Mouse (Mus musculus) midbrain, embryonic 14.5 days (tissue): Measurements from ENCODE around the gene Gm5150. TPM values are rescaled to one million over a fixed set of nuclear protein-coding genes. Genes with fewer than 3 reads are reported as not detected.
"Not testable (repeated sequence)": the region's sequence is repeated elsewhere in the genome, so short reads cannot be mapped to it uniquely, and the experiment has no call there.

ENCODE experiments used
- ATAC-seq: fragments of 200-750 bp; cut with Nextera tagmentation; 2 replicates; pipeline ENCODE4 v1.8.0; 2017; ENCODE audit warnings: moderate number of reproducible peaks, moderate library complexity; ENCODE audit not compliant: low FRiP score, low TSS enrichment
- DNase-seq: peaks from one replicate; pipeline ENCODE4 v3.0.0-alpha.2; 2015
- H3K27ac ChIP-seq: fragments of 300-500 bp; sonication (generic); replicated peaks from 2 replicates; pipeline ENCODE4 v1.5.1; 2014; ENCODE audit warnings: mild to moderate bottlenecking, low read depth, low read length, moderate library complexity
- H3K27me3 ChIP-seq: fragments of 300-500 bp; sonication (generic); 2 replicates; pipeline ENCODE4 v1.6.1; 2014; ENCODE audit warnings: low read length, control low read depth, mixed read lengths; ENCODE audit not compliant: control insufficient read depth, insufficient read depth
- H3K36me3 ChIP-seq: fragments of 300-500 bp; sonication (generic); 2 replicates; pipeline ENCODE4 v1.6.1; 2014; ENCODE audit warnings: low read length, control low read depth; ENCODE audit not compliant: control insufficient read depth, insufficient read depth
- H3K4me1 ChIP-seq: fragments of 300-500 bp; sonication (generic); 2 replicates; pipeline ENCODE4 v1.6.1; 2014; ENCODE audit warnings: mild to moderate bottlenecking, antibody characterized with exemption, low read length, control low read depth; ENCODE audit not compliant: control insufficient read depth, insufficient read depth
- H3K4me2 ChIP-seq: fragments of 300-500 bp; sonication (generic); 2 replicates; pipeline ENCODE4 v1.6.1; 2014; ENCODE audit warnings: mild to moderate bottlenecking, low read length, moderate library complexity
- H3K4me3 ChIP-seq: fragments of 300-500 bp; sonication (generic); replicated peaks from 2 replicates; pipeline ENCODE4 v1.5.1; 2014; ENCODE audit warnings: low read depth, low read length
- H3K9ac ChIP-seq: fragments of 300-500 bp; sonication (generic); replicated peaks from 2 replicates; pipeline ENCODE4 v1.6.1; 2014; ENCODE audit warnings: mild to moderate bottlenecking, low read length, moderate library complexity
- H3K9me3 ChIP-seq: fragments of 300-500 bp; sonication (generic); 2 replicates; pipeline ENCODE4 v1.6.1; 2016; ENCODE audit warnings: low read length, control low read depth, mixed read lengths; ENCODE audit not compliant: control insufficient read depth
- WGBS: fragments of 180-500 bp; shearing (Covaris S2); extraction: QIAGEN DNeasy Blood & Tissue Kit; methylation state at CpG from one replicate; pipeline ENCODE4 v1.1.7; 2014; 5-methylcytosine and 5-hydroxymethylcytosine counted together
- microRNA-seq: library from miRNA; unstranded; fragments of <30 nt; microRNA quantifications from one replicate; pipeline ENCODE4, GENCODE M21; 2016
- polyA plus RNA-seq: library from polyadenylated mRNA; unstranded; fragments of >200 nt; fragmentation: Nextera tagmentation; extraction: Ambion mirVana; gene quantifications from 2 replicates; pipeline ENCODE4 v1.2.1, GENCODE M21; 2014

Gene Gm5150
- polyA plus RNA-seq, 1 experiment from 2014 or later, result not detected

GRCm38 (mm10) chr3:15999479-15999878 lies 6.8 kb downstream of the Gm5150 start:
- WGBS, result 95% methylated on average over 3 of the region's 3 CpGs
- not testable (repeated sequence) for H3K9ac ChIP-seq, DNase-seq, H3K27ac ChIP-seq, H3K9me3 ChIP-seq, H3K4me1 ChIP-seq, H3K27me3 ChIP-seq, H3K4me3 ChIP-seq, H3K36me3 ChIP-seq, H3K4me2 ChIP-seq, ATAC-seq

- no peaks in the 10 kb centered on the region for H3K9me3 ChIP-seq
- H3K4me1 ChIP-seq, result no peaks in the 10 kb centered on the region
- H3K4me3 ChIP-seq, result no peak overlapping the region
- H3K27me3 ChIP-seq, result no peaks in the 10 kb centered on the region
- H3K9ac ChIP-seq, result no peak overlapping the region
- DNase-seq, result no peak
- H3K4me2 ChIP-seq, result no peak overlapping the region
- 69% methylated on average over 3 of the region's 3 CpGs for WGBS
- no peak for ATAC-seq
- no peak overlapping the region for H3K27ac ChIP-seq
- no peaks in the 10 kb centered on the region for H3K36me3 ChIP-seq
These were observed 24.0 kb downstream of the Gm5150 start for GRCm38 (mm10) chr3:15982216-15982615.

- no peak for DNase-seq
- Histone ChIP-seq H3K4me1 (no peaks in the 10 kb centered on the region), H3K9me3 (peaks cover 8% of the 10 kb centered on the region; the same call in 1 of the 2 replicates), H3K9ac (no peak overlapping the region), H3K4me2 (no peak overlapping the region), H3K36me3 (no peaks in the 10 kb centered on the region), H3K27ac (no peak overlapping the region), H3K27me3 (no peaks in the 10 kb centered on the region), H3K4me3 (no peak overlapping the region)
- no peak for ATAC-seq
These were observed 49.3 kb downstream of the Gm5150 start for GRCm38 (mm10) chr3:15956921-15957320.

Small RNA genes within 50 kb of the gene (microRNA-seq; reads per million reads assigned to microRNA genes)
- not detected for gene Gm24694

Other genes starting within 250 kb of the Gm5150 start
- not detected in 2 replicates for gene Sirpb1c, start 157.9 kb downstream of the Gm5150 start, polyA plus RNA-seq